Mouse (Mus musculus) kidney, embryonic 16.5 days (tissue): ENCODE results near the gene Zfpl1. TPM values are rescaled to one million over a fixed set of nuclear protein-coding genes. Genes with fewer than 3 reads are reported as not detected.

Experiments used
- ATAC-seq: fragments of 200-750 bp; cut with Nextera tagmentation; 2 replicates; pipeline ENCODE4 v1.8.0; 2017; ENCODE audit warnings: moderate TSS enrichment; ENCODE audit not compliant: low FRiP score, low TSS enrichment
- H3K27ac ChIP-seq: fragments of 300-500 bp; sonication (generic); 2 replicates; pipeline ENCODE4 v1.5.1; 2014; ENCODE audit warnings: low read length
- H3K27me3 ChIP-seq: fragments of 300-500 bp; sonication (generic); 2 replicates; pipeline ENCODE4 v1.6.1; 2014; ENCODE audit warnings: low read length, control low read depth, mixed read lengths; ENCODE audit not compliant: insufficient read depth
- H3K36me3 ChIP-seq: fragments of 300-500 bp; sonication (generic); 2 replicates; pipeline ENCODE4 v1.6.1; 2014; ENCODE audit warnings: low read length, control low read depth, mixed read lengths; ENCODE audit not compliant: insufficient read depth
- H3K4me1 ChIP-seq: fragments of 300-500 bp; sonication (generic); 2 replicates; pipeline ENCODE4 v1.6.1; 2014; ENCODE audit warnings: low read length, control low read depth, mixed read lengths; ENCODE audit not compliant: insufficient read depth
- H3K4me2 ChIP-seq: fragments of 300-500 bp; sonication (generic); replicated peaks from 2 replicates; pipeline ENCODE4 v1.6.1; 2014; ENCODE audit warnings: low read depth, low read length
- H3K4me3 ChIP-seq: fragments of 300-500 bp; sonication (generic); 2 replicates; pipeline ENCODE4 v1.5.1; 2014; ENCODE audit warnings: mild to moderate bottlenecking, low read length
- H3K9ac ChIP-seq: fragments of 300-500 bp; sonication (generic); replicated peaks from 2 replicates; pipeline ENCODE4 v1.6.1; 2014; ENCODE audit warnings: low read length
- H3K9me3 ChIP-seq: fragments of 300-500 bp; sonication (generic); 2 replicates; pipeline ENCODE4 v1.6.1; 2016; ENCODE audit warnings: low read length, control low read depth
- WGBS: fragments of 180-500 bp; shearing (Covaris S2); extraction: QIAGEN DNeasy Blood & Tissue Kit; methylation state at CpG from one replicate; pipeline ENCODE4 v1.1.7; 2014; 5-methylcytosine and 5-hydroxymethylcytosine counted together
- polyA plus RNA-seq: library from polyadenylated mRNA; unstranded; fragments of >200 nt; fragmentation: Nextera tagmentation; extraction: Ambion mirVana; gene quantifications from 2 replicates; pipeline ENCODE4 v1.2.1, GENCODE M21; 2015

Gene Zfpl1
- polyA plus RNA-seq, 1 experiment from 2014 or later, result 78.9 TPM

DNA sequence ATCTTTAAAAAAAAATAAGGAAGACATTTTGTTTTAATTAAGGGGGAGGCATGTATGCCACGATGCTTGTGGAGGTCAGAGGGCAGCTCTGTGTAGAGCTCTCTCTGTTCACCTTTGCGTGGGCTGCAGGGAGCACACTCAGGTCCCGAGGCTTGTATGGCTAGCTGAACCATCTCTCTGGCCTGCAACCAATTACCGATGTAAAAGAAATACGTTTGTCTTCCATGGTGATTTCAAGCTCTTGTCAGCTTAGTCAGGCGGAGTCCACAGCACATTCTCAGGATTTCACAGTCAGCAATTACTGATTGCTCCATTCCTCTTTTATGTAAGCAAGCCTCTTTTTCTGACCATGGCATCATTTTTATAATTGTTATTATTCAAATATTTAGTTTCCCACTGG lies 16.4 kb upstream of the Zfpl1 start:
- Histone ChIP-seq H3K9me3 (no peaks in the 10 kb centered on the region), H3K4me1 (no peaks in the 10 kb centered on the region), H3K36me3 (no peaks in the 10 kb centered on the region), H3K27me3 (no peaks in the 10 kb centered on the region), H3K27ac (no peak overlapping the region), H3K4me3 (no peak overlapping the region), H3K9ac (no peak overlapping the region), H3K4me2 (no peak overlapping the region)
- WGBS, result 57% methylated on average over 6 of the region's 6 CpGs
- ATAC-seq, result no peak

DNA sequence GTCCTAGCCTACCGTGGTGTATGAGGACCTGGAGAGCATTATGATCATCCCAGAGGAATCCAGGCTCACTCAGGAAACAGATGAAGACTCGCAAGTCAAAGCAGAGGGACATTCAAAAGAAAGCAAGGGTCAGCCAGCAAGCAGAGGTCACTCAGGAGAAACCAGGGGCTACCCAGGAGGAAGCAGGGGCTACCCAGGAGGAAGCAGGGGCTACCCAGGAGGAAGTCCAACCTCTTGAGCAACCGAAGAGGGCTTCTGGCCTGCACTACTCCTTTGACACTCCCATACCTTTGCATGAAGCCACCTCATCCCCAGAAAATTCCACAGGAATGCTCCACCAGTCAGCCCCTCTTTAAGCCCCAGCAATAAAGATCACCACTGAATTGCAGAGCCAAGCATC lies 13.1 kb upstream of the Zfpl1 start:
- H3K4me1 ChIP-seq, result no peaks in the 10 kb centered on the region
- ATAC-seq, result no peak
- 86% methylated on average over 3 of the region's 3 CpGs for WGBS
- no peak overlapping the region for H3K27ac ChIP-seq
- no peaks in the 10 kb centered on the region for H3K9me3 ChIP-seq
- H3K4me2 ChIP-seq, result no peak overlapping the region
- peaks cover 8% of the 10 kb centered on the region for H3K36me3 ChIP-seq
- H3K9ac ChIP-seq, result no peak overlapping the region
- H3K27me3 ChIP-seq, result no peaks in the 10 kb centered on the region
- no peak overlapping the region for H3K4me3 ChIP-seq

DNA sequence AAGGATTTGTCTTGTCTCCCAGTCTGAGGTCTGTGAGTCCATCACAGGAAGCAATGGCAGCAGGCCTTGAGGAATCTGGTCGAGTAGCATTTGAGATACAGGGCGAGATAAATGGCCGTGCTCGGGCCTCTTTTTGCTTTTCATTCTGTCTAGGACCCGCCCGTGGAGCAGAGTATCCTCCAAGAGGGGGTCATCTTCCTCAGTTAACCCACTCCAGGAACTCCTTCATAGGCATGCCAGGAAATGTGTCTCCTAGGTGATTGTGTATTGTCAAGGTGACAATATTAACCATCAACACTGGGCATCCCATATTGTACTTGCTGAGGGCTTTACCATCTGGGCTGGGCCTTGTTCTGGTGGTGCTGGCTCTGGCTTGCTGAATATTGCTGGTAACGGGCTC lies 9.4 kb upstream of the Zfpl1 start, which contains the start of gene AC131692.1:
AC131692.1 (plus strand) TSS at position 301 of the 400 bp plus-strand sequence.
- Histone ChIP-seq H3K9me3 (no peaks in the 10 kb centered on the region), H3K4me3 (no peak within 1 kb of the TSS), H3K27me3 (no peaks in the 10 kb centered on the region), H3K4me2 (no peak within 1 kb of the TSS), H3K4me1 (no peaks in the 10 kb centered on the region), H3K36me3 (peaks cover 31% of the 10 kb centered on the region), H3K27ac (no peak within 1 kb of the TSS), H3K9ac (no peak within 1 kb of the TSS)
- ATAC-seq, result no peak
- WGBS, result 88% methylated on average over 7 of the region's 7 CpGs

DNA sequence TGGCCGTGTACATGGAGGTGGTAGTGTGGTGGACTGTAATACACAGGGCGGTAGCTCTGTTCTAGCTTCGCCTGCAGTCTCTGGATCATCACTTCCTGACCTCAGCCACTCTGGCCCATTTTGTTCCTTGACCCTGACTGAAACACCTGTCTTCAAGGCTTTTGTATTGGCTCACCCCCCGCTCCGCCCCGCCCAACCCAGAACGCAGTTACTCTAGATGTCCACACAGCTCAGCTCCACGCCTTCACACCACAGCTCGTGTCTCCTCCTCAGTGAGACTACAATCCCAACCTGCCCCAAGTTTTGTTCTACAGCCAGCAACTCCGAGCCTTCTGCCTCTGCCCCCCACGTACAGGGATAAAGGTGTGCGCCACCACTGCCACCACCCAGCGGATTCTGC lies 4.1 kb upstream of the Zfpl1 start:
- Histone ChIP-seq H3K4me2 (no peak overlapping the region), H3K9me3 (no peaks in the 10 kb centered on the region), H3K4me1 (peaks cover 9% of the 10 kb centered on the region), H3K27ac (no peak overlapping the region), H3K4me3 (no peak overlapping the region), H3K27me3 (no peaks in the 10 kb centered on the region), H3K9ac (no peak overlapping the region), H3K36me3 (peaks cover 30% of the 10 kb centered on the region)
- 89% methylated on average over 13 of the region's 13 CpGs for WGBS
- ATAC-seq, result no peak

DNA sequence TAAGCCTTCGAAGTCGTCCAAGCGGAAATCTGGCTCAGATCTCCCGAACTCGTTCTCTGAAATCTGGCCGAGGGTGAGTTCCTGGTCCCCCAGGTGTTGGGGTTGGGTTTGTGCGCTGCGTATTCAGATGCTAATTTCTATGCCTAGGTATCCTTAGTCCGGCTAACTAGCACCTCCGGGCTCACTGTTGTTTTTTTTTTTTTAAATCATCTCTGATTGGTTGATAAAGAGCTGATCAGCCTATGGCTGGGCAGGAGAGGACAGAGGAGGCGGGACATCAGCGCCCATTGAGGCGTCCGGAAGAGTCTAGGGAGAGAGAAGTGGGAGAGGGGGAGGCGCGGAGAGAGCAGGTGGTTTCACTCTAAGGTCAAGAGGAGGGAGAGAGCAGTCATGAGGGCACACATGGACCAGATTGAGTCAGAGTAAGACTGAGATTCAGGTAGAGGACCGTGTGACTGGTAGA lies 692 bp upstream of the Zfpl1 start:
- Histone ChIP-seq H3K27ac (peak overlapping the region; percentile 65), H3K9ac (peak overlapping the region; percentile 80), H3K4me2 (peak overlapping the region; percentile 91), H3K9me3 (no peaks in the 10 kb centered on the region), H3K36me3 (peaks cover 23% of the 10 kb centered on the region), H3K27me3 (no peaks in the 10 kb centered on the region), H3K4me1 (peaks cover 15% of the 10 kb centered on the region), H3K4me3 (peak overlapping the region; percentile 85)
- WGBS, result under 1% methylated on average over 17 of the region's 17 CpGs
- ATAC-seq, result peak; percentile 80

DNA sequence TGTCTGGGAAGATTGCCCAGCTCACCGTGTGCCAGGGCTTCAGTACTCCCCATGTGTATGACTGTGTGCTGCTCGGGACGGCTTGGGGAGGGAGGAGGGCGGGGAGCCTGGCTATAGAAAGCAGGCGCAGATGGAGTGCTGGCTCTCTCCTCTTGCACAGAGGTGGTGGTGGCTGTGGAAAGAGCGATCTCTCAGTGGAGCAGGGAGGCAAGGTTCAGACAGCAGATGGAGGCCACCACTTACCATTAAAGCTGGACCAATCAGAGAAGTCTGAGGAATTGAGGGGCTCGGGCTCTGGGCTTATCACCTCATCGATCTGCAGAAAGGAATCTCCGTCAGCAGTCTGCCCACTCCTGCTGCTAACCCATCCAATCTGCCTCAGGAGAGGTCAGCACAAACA lies 2.6 kb downstream of the Zfpl1 start, which contains the start of gene Gm28374:
Gm28374 (minus strand) TSS at position 101 of the 400 bp plus-strand sequence.
- H3K9ac ChIP-seq, result no peak within 1 kb of the TSS
- H3K9me3 ChIP-seq, result no peaks in the 10 kb centered on the region
- peaks cover 19% of the 10 kb centered on the region for H3K36me3 ChIP-seq
- no peaks in the 10 kb centered on the region for H3K27me3 ChIP-seq
- no peak within 1 kb of the TSS for H3K4me2 ChIP-seq
- H3K27ac ChIP-seq, result no peak within 1 kb of the TSS
- 93% methylated on average over 9 of the region's 9 CpGs for WGBS
- no peak within 1 kb of the TSS for H3K4me3 ChIP-seq
- H3K4me1 ChIP-seq, result peaks cover 15% of the 10 kb centered on the region
- no peak for ATAC-seq

DNA sequence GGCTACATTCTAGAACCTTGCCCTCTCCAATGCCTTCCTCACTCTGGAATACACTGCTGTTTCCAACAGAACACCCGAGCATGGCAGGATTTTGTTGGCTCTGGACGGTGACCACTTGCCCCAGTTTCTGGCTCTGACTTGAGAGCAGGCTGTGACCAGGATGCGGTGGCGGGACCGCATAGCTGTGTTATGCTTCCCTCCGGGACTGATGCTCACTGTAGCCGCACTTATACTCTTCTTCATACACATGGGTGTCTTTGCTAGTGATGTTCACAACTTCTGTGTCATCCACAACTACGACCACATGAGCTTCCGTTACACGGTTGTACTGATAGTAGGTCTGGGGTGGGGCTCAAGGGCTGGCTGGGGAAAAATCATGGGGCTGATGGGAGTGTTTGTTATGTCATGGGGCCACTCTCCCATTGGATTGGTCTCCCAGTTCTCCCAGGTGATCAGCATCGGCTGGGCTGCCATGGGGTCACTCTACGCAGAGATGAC lies 4.7 kb downstream of the Zfpl1 start, which contains the start of gene Tmem262:
Tmem262 (plus strand) TSS at position 51 of the 498 bp plus-strand sequence.
- no peak within 1 kb of the TSS for H3K27ac ChIP-seq
- no peak for ATAC-seq
- no peak within 1 kb of the TSS for H3K4me3 ChIP-seq
- no peak within 1 kb of the TSS for H3K9ac ChIP-seq
- no peaks in the 10 kb centered on the region for H3K9me3 ChIP-seq
- no peaks in the 10 kb centered on the region for H3K27me3 ChIP-seq
- H3K4me2 ChIP-seq, result no peak within 1 kb of the TSS
- peaks cover 20% of the 10 kb centered on the region for H3K36me3 ChIP-seq
- WGBS, result 93% methylated on average over 12 of the region's 12 CpGs
- peaks cover 19% of the 10 kb centered on the region for H3K4me1 ChIP-seq

DNA sequence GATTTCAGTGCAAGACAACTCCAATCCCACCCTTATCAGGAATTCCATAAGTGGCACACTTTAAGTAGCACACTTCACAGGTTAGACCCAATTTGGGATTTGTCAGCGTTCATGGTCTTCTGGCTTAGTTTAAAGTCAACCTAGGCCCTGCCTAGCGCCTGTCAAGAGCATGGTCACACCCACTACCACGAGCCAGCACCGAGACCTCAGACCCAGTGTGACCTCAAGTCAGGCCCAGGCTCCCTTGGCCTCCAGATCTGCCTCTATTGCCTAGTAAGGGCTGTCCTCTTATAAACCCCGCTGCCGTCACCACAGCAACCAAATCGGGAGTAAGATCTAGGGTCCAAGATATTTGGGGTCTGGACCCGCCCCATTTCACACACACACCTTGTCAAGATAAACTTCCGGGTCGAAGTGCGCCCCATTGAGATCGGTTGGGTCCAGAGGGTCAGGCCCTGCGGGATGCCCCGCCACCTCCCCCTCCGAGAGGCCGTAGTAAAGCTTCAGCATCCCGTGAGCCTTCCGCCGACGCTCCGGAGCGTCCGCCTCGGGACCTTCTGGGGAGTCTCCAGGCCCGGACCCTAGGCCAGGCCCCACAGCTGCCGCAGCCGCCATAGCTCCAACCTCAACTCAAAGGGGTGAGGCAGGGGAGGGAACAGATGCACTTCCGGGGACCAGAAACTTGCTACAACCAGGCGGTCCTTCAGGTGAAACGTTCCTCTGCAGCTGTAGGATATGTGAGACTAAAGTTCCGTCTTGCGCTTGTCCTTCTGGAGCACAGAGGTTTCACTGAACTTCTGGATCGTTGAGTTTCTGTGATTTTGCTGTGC lies 8.0 kb downstream of the Zfpl1 start, which contains the start of gene Vps51:
Vps51 (minus strand) TSS at position 668 of the 830 bp plus-strand sequence.
- H3K27me3 ChIP-seq, result no peaks in the 10 kb centered on the region
- WGBS, result under 1% methylated on average over 33 of the region's 33 CpGs
- peak within 1 kb of the TSS; percentile 84 for H3K27ac ChIP-seq
- peak; percentile 90 for ATAC-seq
- H3K9me3 ChIP-seq, result no peaks in the 10 kb centered on the region
- peaks cover 8% of the 10 kb centered on the region for H3K4me1 ChIP-seq
- peak within 1 kb of the TSS; percentile 83 for H3K4me3 ChIP-seq
- H3K36me3 ChIP-seq, result peaks cover 23% of the 10 kb centered on the region
- peak within 1 kb of the TSS; percentile 88 for H3K9ac ChIP-seq
- peak within 1 kb of the TSS; percentile 91 for H3K4me2 ChIP-seq

DNA sequence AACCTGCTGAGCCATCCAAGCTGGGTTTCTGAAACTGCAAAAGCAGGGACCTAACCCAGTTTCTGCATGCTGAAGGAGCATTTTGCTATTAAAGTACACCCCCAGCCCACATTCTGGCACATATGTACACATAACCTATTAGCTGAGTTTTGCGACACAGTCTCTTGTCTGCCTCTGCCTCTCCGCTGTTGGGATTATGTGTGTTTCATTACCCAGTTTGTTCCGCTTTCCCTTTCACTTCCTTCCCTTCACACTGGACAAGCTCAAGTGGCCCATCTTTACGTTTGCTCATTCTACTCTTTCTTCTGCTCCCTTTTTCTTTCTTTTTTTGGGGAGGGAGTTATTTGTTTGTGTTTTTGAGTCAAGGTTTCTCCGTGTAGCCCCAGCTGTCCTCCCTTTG lies 10.9 kb downstream of the Zfpl1 start:
- no peak overlapping the region for H3K27ac ChIP-seq
- no peak overlapping the region for H3K4me3 ChIP-seq
- H3K4me2 ChIP-seq, result no peak overlapping the region
- H3K27me3 ChIP-seq, result no peaks in the 10 kb centered on the region
- H3K9ac ChIP-seq, result no peak overlapping the region
- ATAC-seq, result no peak
- 92% methylated on average over 5 of the region's 5 CpGs for WGBS
- no peaks in the 10 kb centered on the region for H3K9me3 ChIP-seq
- H3K4me1 ChIP-seq, result peaks cover 8% of the 10 kb centered on the region
- peaks cover 37% of the 10 kb centered on the region for H3K36me3 ChIP-seq

DNA sequence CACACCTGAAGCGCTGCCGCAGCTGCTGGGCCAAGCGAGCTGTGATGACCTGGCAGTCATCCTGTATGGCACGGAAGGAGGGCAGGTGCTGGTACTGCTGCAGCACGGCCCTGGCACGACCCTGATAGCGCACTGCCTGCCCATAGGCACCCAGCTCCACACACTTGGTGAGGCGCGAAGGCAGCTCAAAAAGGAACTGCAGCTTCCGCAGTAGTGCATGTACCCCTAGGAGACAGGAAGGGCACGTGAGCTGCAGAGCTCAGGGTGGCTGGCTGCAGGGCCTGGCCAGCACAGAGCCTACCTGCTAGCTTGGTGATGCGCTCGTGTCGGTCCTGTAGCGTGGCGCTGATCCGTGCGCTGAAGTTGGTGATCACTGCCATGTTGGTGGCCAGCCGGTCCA lies 13.5 kb downstream of the Zfpl1 start:
- Histone ChIP-seq H3K27ac (no peak overlapping the region), H3K4me3 (no peak overlapping the region), H3K36me3 (peaks cover 37% of the 10 kb centered on the region), H3K9ac (no peak overlapping the region), H3K4me1 (peaks cover 28% of the 10 kb centered on the region), H3K27me3 (no peaks in the 10 kb centered on the region), H3K9me3 (no peaks in the 10 kb centered on the region), H3K4me2 (no peak overlapping the region)
- no peak for ATAC-seq
- WGBS, result 92% methylated on average over 19 of the region's 19 CpGs
